Mouse (Mus musculus): ENCODE results near the gene Sstr3. TPM values are rescaled to one million over a fixed set of nuclear protein-coding genes. Genes with fewer than 3 reads are reported as not detected.
A peak's percentile ranks its signal among the peaks of the same experiment; 100 is the strongest.

Gene Sstr3
- polyA plus RNA-seq, 1 experiment from 2014 or later, result 0.10 TPM

- Histone ChIP-seq H3K9me3 (ENCODE audit: control insufficient read depth) (no peaks in the 10 kb centered on the region), H3K4me3 (ENCODE audit: low read depth, low read length) (no peak overlapping the region), H3K36me3 (ENCODE audit: control insufficient read depth, insufficient read depth) (no peaks in the 10 kb centered on the region), H3K27me3 (replicated peaks; ENCODE audit: control insufficient read depth, insufficient read depth, low read length) (no peaks in the 10 kb centered on the region), H3K4me1 (replicated peaks; ENCODE audit: control insufficient read depth, insufficient read depth, low read length) (no peaks in the 10 kb centered on the region), H3K27ac (ENCODE audit: low read depth, low read length) (no peak overlapping the region), H3K4me2 (replicated peaks; ENCODE audit: low read depth) (no peak overlapping the region), H3K9ac (ENCODE audit: low read depth, low read length) (no peak overlapping the region)
- WGBS, result 71% methylated on average over 4 of the region's 4 CpGs
- TF ChIP-seq CTCF (IDR thresholded peaks at IDR 0.05; ENCODE audit: low read depth), result no peak
- no peak for ATAC-seq
These were observed 44.4 kb upstream of the Sstr3 start for GRCm38 (mm10) chr15:78588900-78589299.

- no peaks in the 10 kb centered on the region for H3K9me3 ChIP-seq (ENCODE audit: control insufficient read depth)
- no peak overlapping the region for H3K4me3 ChIP-seq (ENCODE audit: low read depth, low read length)
- no peaks in the 10 kb centered on the region for H3K4me1 ChIP-seq (replicated peaks; ENCODE audit: control insufficient read depth, insufficient read depth, low read length)
- H3K27me3 ChIP-seq (replicated peaks; ENCODE audit: control insufficient read depth, insufficient read depth, low read length), result no peaks in the 10 kb centered on the region
- H3K9ac ChIP-seq (ENCODE audit: low read depth, low read length), result no peak overlapping the region
- no peak for TF ChIP-seq CTCF (IDR thresholded peaks at IDR 0.05; ENCODE audit: low read depth)
- no peaks in the 10 kb centered on the region for H3K36me3 ChIP-seq (ENCODE audit: control insufficient read depth, insufficient read depth)
- 68% methylated on average over 4 of the region's 4 CpGs for WGBS
- no peak overlapping the region for H3K27ac ChIP-seq (ENCODE audit: low read depth, low read length)
- no peak overlapping the region for H3K4me2 ChIP-seq (replicated peaks; ENCODE audit: low read depth)
- ATAC-seq, result no peak
These were observed 43.6 kb upstream of the Sstr3 start for GRCm38 (mm10) chr15:78588049-78588448.

GRCm38 (mm10) chr15:78587050-78587994, 42.8 kb upstream of the Sstr3 start:
- no peak overlapping the region for H3K9ac ChIP-seq (ENCODE audit: low read depth, low read length)
- H3K4me2 ChIP-seq (replicated peaks; ENCODE audit: low read depth), result no peak overlapping the region
- H3K27me3 ChIP-seq (replicated peaks; ENCODE audit: control insufficient read depth, insufficient read depth, low read length), result no peaks in the 10 kb centered on the region
- H3K9me3 ChIP-seq (ENCODE audit: control insufficient read depth), result no peaks in the 10 kb centered on the region
- H3K36me3 ChIP-seq (ENCODE audit: control insufficient read depth, insufficient read depth), result no peaks in the 10 kb centered on the region
- 52% methylated on average over 18 of the region's 18 CpGs for WGBS
- no peak overlapping the region for H3K4me3 ChIP-seq (ENCODE audit: low read depth, low read length)
- peak; percentile 98 for TF ChIP-seq CTCF (IDR thresholded peaks at IDR 0.05; ENCODE audit: low read depth)
- H3K4me1 ChIP-seq (replicated peaks; ENCODE audit: control insufficient read depth, insufficient read depth, low read length), result no peaks in the 10 kb centered on the region
- peak; percentile 68; the same call in 1 of the 2 replicates for ATAC-seq
- no peak overlapping the region for H3K27ac ChIP-seq (ENCODE audit: low read depth, low read length)

- TF ChIP-seq CTCF (IDR thresholded peaks at IDR 0.05; ENCODE audit: low read depth), result no peak
- no peaks in the 10 kb centered on the region for H3K27me3 ChIP-seq (replicated peaks; ENCODE audit: control insufficient read depth, insufficient read depth, low read length)
- no peak overlapping the region for H3K27ac ChIP-seq (ENCODE audit: low read depth, low read length)
- no peak overlapping the region for H3K4me3 ChIP-seq (ENCODE audit: low read depth, low read length)
- WGBS, result 88% methylated on average over 7 of the region's 7 CpGs
- no peaks in the 10 kb centered on the region for H3K9me3 ChIP-seq (ENCODE audit: control insufficient read depth)
- no peak overlapping the region for H3K9ac ChIP-seq (ENCODE audit: low read depth, low read length)
- no peaks in the 10 kb centered on the region for H3K4me1 ChIP-seq (replicated peaks; ENCODE audit: control insufficient read depth, insufficient read depth, low read length)
- no peak overlapping the region for H3K4me2 ChIP-seq (replicated peaks; ENCODE audit: low read depth)
- H3K36me3 ChIP-seq (ENCODE audit: control insufficient read depth, insufficient read depth), result no peaks in the 10 kb centered on the region
- no peak for ATAC-seq
These were observed 40.9 kb upstream of the Sstr3 start for GRCm38 (mm10) chr15:78585404-78585803.

- TF ChIP-seq CTCF (IDR thresholded peaks at IDR 0.05; ENCODE audit: low read depth), result no peak
- Histone ChIP-seq H3K9ac (ENCODE audit: low read depth, low read length) (no peak overlapping the region), H3K4me2 (replicated peaks; ENCODE audit: low read depth) (no peak overlapping the region), H3K27ac (ENCODE audit: low read depth, low read length) (no peak overlapping the region), H3K4me1 (replicated peaks; ENCODE audit: control insufficient read depth, insufficient read depth, low read length) (no peaks in the 10 kb centered on the region), H3K27me3 (replicated peaks; ENCODE audit: control insufficient read depth, insufficient read depth, low read length) (no peaks in the 10 kb centered on the region), H3K9me3 (ENCODE audit: control insufficient read depth) (no peaks in the 10 kb centered on the region), H3K4me3 (ENCODE audit: low read depth, low read length) (no peak overlapping the region), H3K36me3 (ENCODE audit: control insufficient read depth, insufficient read depth) (no peaks in the 10 kb centered on the region)
- no peak for ATAC-seq
- WGBS, result 31% methylated on average over 11 of the region's 11 CpGs
These were observed 38.9 kb upstream of the Sstr3 start for GRCm38 (mm10) chr15:78583352-78583751.

- Histone ChIP-seq H3K4me2 (replicated peaks; ENCODE audit: low read depth) (no peak overlapping the region), H3K4me1 (replicated peaks; ENCODE audit: control insufficient read depth, insufficient read depth, low read length) (no peaks in the 10 kb centered on the region), H3K4me3 (ENCODE audit: low read depth, low read length) (no peak overlapping the region), H3K27ac (ENCODE audit: low read depth, low read length) (no peak overlapping the region), H3K9ac (ENCODE audit: low read depth, low read length) (no peak overlapping the region), H3K9me3 (ENCODE audit: control insufficient read depth) (no peaks in the 10 kb centered on the region), H3K36me3 (ENCODE audit: control insufficient read depth, insufficient read depth) (no peaks in the 10 kb centered on the region), H3K27me3 (replicated peaks; ENCODE audit: control insufficient read depth, insufficient read depth, low read length) (no peaks in the 10 kb centered on the region)
- 72% methylated on average over 4 of the region's 4 CpGs for WGBS
- TF ChIP-seq CTCF (IDR thresholded peaks at IDR 0.05; ENCODE audit: low read depth), result no peak
- no peak for ATAC-seq
These were observed 31.9 kb upstream of the Sstr3 start for GRCm38 (mm10) chr15:78576284-78576810.

Measured in intestine, postnatal 0 days (tissue).